Mouse (Mus musculus) thymus, adult 2 months (tissue): Measurements from ENCODE around the gene Tubd1.

Source experiments
- CTCF ChIP-seq: fragments of 200-500 bp; IDR thresholded peaks from 2 replicates; pipeline ENCODE4 v1.5.1; 2012; ENCODE audit warnings: mild to moderate bottlenecking, control low read depth, low read length, moderate library complexity, borderline replicate concordance; ENCODE audit not compliant: control insufficient read depth, poor library complexity, insufficient read depth; ENCODE audit errors: extremely low read depth
- POLR2A ChIP-seq: fragments of 200-500 bp; IDR thresholded peaks from 2 replicates; pipeline ENCODE4 v1.6.1; 2012; ENCODE audit warnings: mild to moderate bottlenecking, low read length, control low read depth, moderate library complexity; ENCODE audit not compliant: control insufficient read depth, poor library complexity, insufficient read depth; ENCODE audit errors: extremely low read depth

GRCm38 (mm10) chr11:86573646-86574231, 28.9 kb downstream of the Tubd1 start:
- TF ChIP-seq CTCF = no peak
- TF ChIP-seq POLR2A = no peak
